Mouse (Mus musculus): Measurements from ENCODE around the gene Ccm2l. TPM values are rescaled to one million over a fixed set of nuclear protein-coding genes. Genes with fewer than 3 reads are reported as not detected.

Gene Ccm2l
- total RNA-seq, 2 experiments from 2014 or later: 0.21 to 11.6 TPM

DNA sequence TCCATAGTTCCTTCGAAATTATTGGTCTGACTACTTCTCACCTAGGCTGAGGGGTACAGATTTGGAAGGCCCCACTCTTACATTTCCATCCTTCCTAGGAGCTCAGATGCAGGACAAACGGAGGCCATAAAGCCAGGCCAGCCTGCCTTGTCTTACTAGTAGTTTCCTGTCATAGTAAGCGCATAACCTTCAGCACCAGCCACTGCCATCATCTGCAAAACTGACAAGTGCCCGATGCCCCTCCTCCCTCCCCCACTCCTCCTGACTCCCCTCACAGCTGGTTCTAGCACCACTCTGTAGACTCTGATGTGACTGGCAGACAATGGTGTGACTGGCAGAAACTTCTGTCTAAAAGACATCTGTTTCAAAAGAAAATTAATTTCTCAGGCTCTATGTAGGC lies 20.4 kb downstream of the Ccm2l start:
- no peak for ATAC-seq (replicated peaks; ENCODE audit: poor library complexity, severe bottlenecking)

DNA sequence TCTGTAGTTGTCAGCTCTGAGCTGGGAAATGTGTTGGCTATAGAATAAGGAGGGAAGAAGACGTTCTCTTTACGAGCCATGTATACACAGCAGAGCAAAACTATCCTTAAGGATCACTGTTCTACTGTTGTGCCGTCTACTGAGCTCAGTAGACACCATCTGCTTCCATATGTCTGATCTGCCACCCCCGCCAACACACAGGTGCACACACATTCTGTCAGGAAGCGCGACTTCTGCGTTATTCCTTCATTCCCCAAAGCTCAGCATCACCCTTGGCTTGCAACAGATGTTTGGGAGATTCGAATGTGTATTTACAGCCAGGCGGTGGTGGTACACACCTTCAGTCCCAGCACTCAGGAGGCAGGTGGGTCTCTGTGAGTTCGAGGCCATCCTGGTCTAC lies 21.3 kb downstream of the Ccm2l start:
- no peak for ATAC-seq (replicated peaks; ENCODE audit: poor library complexity, severe bottlenecking)

DNA sequence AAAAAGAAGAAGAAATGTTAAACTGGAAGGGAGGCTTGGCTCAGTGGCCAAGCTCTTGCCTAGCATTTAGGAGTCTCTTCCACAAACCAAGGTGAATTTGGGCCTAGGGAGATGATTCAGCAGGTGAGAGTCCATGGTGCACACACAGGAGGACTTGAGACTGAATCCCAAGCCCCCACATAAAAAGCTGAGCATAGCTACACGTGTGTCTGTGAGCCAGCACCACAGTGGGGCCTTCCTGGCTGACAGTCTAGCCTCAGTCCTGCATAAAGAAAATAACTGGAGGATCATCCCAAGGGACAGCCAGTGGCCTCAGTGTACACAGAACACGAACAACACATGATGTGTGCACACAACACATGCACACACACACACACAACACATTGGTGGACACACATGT lies 23.6 kb downstream of the Ccm2l start:
- ATAC-seq (replicated peaks; ENCODE audit: poor library complexity, severe bottlenecking): no peak

DNA sequence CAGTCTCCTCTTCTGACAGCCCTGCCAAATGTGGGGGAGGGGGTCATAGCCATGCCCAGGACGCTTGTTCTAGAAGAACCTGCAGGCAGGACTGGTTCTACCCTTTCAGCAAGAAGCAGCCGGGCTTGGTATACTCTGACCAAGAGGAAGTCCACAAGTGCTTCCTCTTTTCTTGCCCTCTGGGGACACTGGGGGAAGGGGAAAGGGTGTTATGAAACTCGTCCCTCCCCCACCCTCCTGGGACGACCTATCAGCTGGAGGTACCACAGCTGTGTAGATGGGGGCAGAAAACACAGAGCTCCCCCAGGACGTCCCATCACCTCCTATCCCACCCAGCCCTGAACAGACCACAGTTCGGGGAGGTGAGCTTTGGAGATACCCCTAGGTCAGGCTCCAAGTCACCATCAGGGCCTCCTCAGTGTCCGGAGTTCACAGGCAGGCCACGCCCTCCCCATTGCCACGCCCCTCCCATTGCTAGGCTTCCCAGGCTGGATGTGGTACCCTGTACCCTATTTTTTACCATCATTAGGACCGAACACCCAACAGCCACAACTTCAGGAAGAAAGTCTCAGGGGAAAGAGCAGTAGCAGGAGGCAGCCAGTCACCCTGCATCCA lies 24.9 kb downstream of the Ccm2l start:
- ATAC-seq (replicated peaks; ENCODE audit: poor library complexity, severe bottlenecking): peak; percentile 91

DNA sequence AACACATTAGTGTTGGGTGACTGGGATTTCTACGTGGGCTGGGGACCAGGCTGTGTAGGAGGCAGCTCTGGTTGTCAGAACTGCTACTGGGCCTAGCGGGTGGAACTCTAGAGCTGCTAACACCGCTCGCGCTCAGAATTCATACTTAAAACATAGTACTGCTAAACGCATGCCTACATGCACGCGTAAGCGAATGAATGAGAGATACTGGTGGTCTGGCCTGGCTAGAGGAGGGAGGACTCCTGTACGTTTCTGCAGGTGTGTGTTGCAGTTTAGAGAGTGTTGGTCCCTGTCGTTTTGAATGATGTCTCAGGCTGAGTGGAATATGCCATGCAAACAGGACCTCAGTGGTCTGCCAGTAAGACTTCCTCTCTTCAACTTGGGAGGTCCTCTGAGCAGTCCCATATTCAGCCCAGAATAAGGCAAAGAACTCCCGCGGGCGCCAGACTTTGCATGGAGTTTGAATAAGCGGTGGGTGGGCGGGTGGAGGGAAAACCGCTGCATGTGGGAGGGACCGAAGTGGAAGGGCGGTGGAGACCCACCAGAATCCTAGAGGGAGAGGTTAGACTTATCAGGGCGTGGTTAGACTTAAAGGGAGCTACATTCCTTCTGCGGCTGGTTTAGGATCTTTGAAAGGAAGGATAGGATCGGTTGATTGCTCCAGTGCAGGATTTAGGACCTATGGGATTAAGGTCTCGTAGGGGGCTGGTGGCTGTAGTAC lies 41.5 kb downstream of the Ccm2l start:
- ATAC-seq (replicated peaks; ENCODE audit: poor library complexity, severe bottlenecking): no peak

DNA sequence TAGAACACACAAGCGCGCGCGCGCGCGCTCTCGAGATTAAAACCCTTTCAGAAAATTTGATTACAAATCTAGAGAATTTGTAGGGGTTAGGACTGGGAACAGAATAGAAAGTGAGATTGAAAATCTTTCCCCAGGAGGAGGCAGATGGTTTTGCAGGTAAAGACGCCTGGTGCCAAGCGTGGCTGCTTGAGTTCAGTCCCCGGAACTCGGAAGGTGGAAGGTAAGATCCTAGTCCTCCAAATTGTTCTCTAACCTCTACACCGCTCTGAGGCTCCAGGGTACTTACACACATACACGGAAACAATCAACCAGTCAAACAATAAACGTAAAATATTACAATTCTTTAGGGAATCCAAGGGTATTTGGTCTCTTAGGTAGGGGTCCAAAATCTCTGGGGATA lies 42.0 kb downstream of the Ccm2l start:
- no peak for ATAC-seq (replicated peaks; ENCODE audit: poor library complexity, severe bottlenecking)

DNA sequence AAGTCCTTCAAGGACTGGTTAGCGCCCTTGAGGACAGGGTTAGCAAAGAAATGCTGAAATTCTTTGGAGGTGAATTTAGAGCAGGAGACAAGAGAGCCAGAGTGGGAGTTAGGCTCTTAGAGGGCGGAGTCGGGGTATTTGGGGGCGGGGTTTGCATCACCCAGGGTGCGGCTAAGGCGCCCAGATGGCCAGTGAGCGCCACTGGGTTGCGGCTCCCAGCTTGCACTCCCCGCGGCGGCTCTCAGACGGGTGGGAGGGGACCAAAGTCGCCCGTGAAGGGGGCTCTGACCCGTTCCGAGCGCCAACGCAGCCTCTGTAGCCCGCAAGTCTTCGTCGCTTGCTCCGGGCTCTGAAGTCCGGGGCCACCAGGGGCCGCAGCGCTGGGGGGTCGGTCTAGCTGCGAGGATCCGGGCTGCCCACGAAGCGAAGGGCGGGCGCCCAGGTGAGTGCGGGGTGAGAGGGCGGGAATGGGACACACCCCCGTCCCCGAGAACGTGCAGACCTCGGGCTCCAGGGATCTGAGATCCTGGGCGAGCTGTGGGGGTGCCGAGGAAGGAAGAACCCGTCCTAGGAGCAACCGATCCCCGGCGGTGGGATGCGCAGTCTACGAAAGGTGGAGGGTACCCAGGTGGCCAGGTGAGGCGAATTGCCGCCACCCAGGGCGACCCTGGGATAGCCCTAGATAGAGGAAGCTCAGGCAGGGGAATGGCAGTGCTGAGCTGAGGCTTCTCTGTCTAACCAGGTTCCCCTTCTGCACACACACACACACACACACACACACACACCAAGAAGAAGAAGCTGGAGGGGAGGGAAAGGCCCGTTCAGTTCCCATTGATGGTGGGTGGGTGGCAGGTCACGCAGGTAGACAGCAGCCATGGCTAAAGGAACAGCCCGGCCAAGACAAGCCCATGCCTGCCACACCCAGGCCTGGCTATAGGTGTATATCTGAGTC lies 42.8 kb downstream of the Ccm2l start, which contains the start of gene Hck:
Hck (plus strand) TSS at position 156 of the 952 bp plus-strand sequence.
- peak; percentile 83 for ATAC-seq (replicated peaks; ENCODE audit: poor library complexity, severe bottlenecking)

DNA sequence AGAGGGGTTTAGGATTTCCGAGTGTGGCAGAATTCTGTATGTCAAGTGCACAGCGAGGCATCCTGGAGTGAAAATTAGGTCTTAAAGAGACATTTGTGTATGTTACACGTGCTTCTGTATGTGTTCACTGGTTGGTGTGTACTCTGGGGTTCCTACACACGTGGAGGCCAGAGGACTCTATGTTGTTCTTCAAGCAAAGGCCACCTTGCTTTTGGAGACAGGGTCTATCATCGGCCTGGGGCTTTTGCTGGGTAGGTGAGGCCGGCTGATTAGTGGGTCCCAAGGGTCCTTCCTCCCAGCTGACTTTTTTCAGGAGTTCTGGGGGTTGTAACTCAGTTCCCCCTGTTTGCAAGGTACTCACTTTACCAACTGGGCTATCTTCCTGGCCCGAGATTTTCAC lies 43.8 kb downstream of the Ccm2l start:
- no peak for ATAC-seq (replicated peaks; ENCODE audit: poor library complexity, severe bottlenecking)

DNA sequence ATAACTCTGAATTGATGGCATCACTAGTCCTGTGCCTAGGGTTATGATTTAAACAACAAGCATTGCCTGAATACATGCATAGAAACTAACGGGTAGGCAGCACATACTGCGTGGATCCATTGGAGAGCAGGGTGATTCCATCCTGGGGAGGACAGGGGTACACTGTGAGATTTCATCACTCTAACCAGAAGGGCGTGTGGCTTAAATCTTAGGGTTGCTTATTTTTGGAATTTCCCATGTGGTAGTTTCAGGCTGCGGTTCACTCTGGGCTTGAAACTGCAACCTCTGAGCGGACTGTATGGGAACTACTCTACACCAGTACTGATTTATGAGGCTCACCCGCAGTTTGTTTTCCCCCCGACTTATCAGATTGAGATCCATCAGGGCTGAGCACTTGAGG lies 45.5 kb downstream of the Ccm2l start:
- ATAC-seq (replicated peaks; ENCODE audit: poor library complexity, severe bottlenecking): peak; percentile 57

DNA sequence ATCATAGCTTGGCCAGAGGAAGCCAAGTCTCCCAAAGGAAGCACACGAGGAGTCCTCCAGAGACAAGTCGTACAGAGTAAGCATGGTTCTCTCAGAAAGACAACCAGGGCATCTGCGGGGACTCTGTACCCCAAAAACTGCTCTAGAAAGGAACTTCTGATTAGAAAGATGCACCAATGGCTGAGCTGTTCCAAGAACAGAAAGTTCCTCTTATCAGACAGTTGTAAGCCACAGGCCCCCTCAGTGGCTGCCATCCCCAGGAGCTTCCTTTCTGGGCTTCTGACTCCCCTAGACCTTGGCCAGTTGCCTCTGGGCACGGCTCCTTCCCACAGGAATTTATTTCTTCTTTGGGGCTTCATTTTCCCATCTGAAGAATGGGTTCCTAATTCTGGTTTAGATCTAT lies 49.9 kb downstream of the Ccm2l start:
- peak; percentile 46 for ATAC-seq (replicated peaks; ENCODE audit: poor library complexity, severe bottlenecking)

DNA sequence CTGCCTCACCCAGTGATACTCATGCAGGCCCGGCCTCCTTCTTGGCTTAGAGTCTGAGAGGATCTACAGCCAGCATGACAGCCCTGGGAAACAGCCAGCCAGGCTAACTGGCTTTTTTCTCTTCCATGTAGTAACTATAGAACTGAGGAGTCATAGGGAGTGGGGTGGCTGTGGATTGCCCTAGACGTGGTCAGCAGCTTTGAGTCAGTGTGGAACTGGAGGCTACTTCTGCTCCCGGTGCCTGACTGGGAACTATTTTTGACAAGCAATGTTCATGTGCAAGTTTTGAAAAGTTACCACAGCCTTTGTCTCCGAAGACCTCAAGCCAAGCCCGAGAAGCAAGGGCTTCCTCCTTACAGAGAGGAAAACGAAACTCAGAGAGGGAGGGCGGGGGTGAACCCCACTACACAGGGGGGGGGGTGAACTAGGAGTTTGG lies 51.3 kb downstream of the Ccm2l start:
- ATAC-seq (replicated peaks; ENCODE audit: poor library complexity, severe bottlenecking): peak; percentile 52

DNA sequence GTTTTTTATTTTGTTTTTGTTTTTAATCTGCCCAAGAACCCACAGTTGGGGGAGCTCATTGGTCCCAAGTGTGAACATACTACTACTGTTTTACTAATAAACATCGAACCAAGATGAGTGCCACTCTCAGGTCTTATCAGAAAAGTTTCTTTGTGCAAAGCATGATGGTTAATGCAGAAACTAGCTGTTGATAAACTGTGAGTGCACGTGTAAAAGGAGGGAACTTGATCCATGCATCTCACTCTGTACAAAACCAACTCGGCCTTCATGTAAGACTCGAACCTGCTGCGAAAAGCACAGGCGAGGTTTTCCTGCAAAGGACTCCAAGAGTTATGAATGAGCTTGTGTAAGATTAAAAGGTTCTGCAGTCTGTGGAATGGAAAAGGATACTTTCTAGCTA lies 53.7 kb downstream of the Ccm2l start:
- ATAC-seq (replicated peaks; ENCODE audit: poor library complexity, severe bottlenecking): no peak

DNA sequence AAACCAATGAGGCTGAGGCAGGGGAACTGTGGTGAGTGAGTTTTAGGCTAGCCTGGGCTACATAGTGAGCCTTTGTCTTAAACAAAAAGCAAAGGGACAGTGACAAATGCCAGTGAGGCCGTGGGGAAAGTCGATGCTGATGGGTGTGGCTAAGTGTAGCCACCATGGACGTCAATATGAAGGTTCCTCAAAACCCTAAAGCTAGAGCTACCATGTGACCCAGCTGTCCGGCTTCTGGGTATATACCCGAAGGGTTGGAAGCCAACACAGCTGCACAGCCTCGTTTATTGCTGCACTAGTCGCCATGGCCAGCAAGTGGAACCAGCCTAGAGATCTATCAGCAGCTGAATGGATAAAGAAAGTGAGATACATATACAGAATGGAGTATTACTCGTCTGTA lies 54.4 kb downstream of the Ccm2l start:
- peak; percentile 62 for ATAC-seq (replicated peaks; ENCODE audit: poor library complexity, severe bottlenecking)

DNA sequence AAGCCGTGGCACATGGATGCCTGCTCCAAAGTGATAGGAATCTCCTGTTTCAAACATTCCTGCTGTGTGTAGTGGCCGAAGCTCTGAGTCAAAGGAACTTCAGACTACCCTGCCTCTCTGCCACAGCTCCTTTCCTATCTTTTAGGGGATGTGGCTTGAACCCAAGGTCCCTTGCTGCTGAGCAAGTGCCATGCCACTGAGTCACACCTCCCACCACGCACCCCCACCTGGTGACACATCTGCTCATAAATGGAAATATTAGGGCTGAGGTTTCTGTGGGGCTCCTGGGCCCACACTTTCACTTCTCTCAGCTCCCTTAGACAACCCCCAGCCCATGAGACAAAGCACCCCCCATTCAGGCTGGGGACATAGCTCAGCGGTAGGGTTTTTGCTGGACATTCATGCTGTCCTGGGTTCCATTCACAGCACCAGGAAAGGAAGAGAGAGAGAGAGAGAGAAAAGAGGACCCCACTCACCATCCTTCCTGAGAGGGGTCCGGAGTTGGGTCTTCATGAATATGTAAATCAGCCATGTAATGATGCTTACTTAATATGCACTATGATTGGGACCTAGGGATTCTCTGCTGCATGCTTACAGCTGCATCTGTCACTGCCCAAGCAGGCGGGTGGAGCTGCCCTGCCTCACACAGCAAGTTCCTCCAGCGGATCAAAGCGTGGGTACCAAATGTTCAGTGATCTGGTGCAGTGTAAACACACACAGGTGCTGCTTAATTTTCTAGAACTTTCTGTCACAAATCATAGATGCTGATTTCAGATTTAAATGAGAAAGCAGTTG lies 56.3 kb downstream of the Ccm2l start:
- ATAC-seq (replicated peaks; ENCODE audit: poor library complexity, severe bottlenecking): peak; percentile 33

DNA sequence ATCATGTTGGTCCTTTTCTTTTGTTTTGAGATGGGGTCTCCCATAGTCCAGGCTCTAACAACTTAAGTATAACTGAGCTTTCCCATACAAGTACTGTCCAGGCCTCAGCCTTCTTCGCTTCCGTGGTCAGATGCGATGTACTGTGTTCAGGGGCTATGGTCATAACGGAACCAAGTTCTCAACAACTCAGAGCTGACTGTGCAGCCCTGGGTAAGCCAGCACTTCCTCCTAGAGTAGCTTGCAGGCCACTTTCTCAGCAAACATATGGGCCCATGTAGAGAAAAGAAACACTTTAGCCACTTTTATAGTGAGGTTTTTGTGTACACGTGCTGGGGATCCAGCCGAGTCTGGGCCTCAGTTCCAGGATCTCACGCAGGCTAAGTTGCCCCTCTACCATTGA lies 56.9 kb downstream of the Ccm2l start:
- ATAC-seq (replicated peaks; ENCODE audit: poor library complexity, severe bottlenecking): peak; percentile 57

DNA sequence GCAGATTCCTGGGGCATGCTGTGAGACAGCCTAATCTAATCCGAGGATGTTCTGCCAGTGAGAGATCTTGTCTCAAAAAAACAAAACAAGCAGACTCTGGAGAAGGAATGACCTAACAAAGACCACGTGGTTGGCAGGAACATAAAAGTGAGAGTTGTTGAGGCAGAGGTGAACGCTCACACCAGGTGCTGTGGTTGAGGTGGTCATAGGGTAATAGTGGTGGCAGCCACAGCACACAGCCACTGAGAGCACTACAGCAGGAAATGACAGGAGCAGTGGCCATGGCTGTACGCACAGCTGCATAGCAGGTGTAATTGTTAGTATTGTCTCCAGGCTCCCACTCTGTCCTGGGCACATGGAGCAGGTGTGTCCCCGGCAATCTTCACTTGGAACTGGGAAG lies 60.1 kb downstream of the Ccm2l start:
- no peak for ATAC-seq (replicated peaks; ENCODE audit: poor library complexity, severe bottlenecking)

DNA sequence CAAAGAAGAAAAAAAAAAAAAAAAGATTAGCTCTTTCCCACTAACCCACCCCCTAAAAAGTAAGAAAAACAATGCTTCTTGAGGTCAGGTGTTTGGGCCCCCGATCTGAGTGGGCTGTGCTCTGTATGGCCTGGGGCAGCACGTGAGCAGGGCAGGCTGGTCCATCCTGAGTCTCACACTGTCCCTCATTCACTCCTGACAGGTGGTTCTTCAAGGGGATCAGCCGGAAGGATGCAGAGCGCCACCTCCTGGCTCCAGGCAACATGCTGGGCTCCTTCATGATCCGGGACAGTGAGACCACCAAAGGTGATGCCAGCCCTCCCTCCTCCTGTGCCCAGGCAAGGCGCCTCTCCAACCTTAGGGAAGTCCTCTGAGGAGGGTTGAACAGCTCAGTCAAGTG lies 65.3 kb downstream of the Ccm2l start:
- ATAC-seq (replicated peaks; ENCODE audit: poor library complexity, severe bottlenecking): peak; percentile 55
